Mouse (Mus musculus) MEL (cell line): ENCODE results near the gene Sema3f. TPM values are rescaled to one million over a fixed set of nuclear protein-coding genes. Genes with fewer than 3 reads are reported as not detected.

Experiments
- DNase-seq: peaks from one replicate; pipeline ENCODE4 v3.0.0; 2011; ENCODE audit warnings: low read depth, low spot score
- H3K27ac ChIP-seq: 2 replicates; pipeline ENCODE4 v1.5.1; 2012; ENCODE audit warnings: low read depth, mild to moderate bottlenecking, control low read depth, low read length, moderate library complexity; ENCODE audit not compliant: control insufficient read depth
- H3K27me3 ChIP-seq, 2 experiments: fragments of 150-350 bp in 1 of 2; sonication (generic) in 1 of 2; 2 replicates each; pipeline ENCODE4 v1.6.1; 2012; ENCODE audit warnings: low read length in 2 of 2, mild to moderate bottlenecking in 2 of 2, improper control_type of control experiment in 1 of 2, moderate library complexity in 1 of 2; ENCODE audit not compliant: insufficient read depth in 2 of 2, control insufficient read depth in 1 of 2
- H3K36me3 ChIP-seq, 2 experiments: 2 replicates each; pipeline ENCODE4 v1.6.1; 2012 to 2014; ENCODE audit warnings: low read length in 2 of 2, improper control_type of control experiment in 1 of 2, inconsistent platforms in 1 of 2, mild to moderate bottlenecking in 1 of 2; ENCODE audit not compliant: insufficient read depth in 2 of 2, control insufficient read depth in 1 of 2
- H3K4me1 ChIP-seq, 2 experiments: fragments of 150-350 bp in 1 of 2; sonication (generic) in 1 of 2; 2 replicates each; pipeline ENCODE4 v1.6.1; 2012; ENCODE audit warnings: low read length in 2 of 2, improper control_type of control experiment in 1 of 2, mild to moderate bottlenecking in 1 of 2; ENCODE audit not compliant: insufficient read depth in 2 of 2, control insufficient read depth in 1 of 2
- H3K4me3 ChIP-seq, 2 experiments: fragments of 150-350 bp in 1 of 2; sonication (generic) in 1 of 2; 2 replicates each; pipeline ENCODE4 v1.5.1; 2012; ENCODE audit warnings: low read depth in 2 of 2, low read length in 2 of 2, mild to moderate bottlenecking in 2 of 2, moderate library complexity in 2 of 2, control low read depth in 1 of 2, improper control_type of control experiment in 1 of 2; ENCODE audit not compliant: control insufficient read depth in 1 of 2, insufficient read depth in 1 of 2
- H3K79me2 ChIP-seq: 2 replicates; pipeline ENCODE4 v1.6.1; 2012; ENCODE audit warnings: mild to moderate bottlenecking, low read length, moderate library complexity; ENCODE audit not compliant: control insufficient read depth, poor library complexity, insufficient read depth
- H3K9ac ChIP-seq: 2 replicates; pipeline ENCODE4 v1.6.1; 2012; ENCODE audit warnings: low read depth, mild to moderate bottlenecking, control low read depth, low read length, moderate library complexity; ENCODE audit not compliant: control insufficient read depth, poor library complexity, severe bottlenecking
- H3K9me3 ChIP-seq: fragments of 150-350 bp; sonication (generic); replicated peaks from 2 replicates; pipeline ENCODE4 v1.6.1; 2012; ENCODE audit warnings: mild to moderate bottlenecking, low read length, improper control_type of control experiment, moderate library complexity; ENCODE audit not compliant: insufficient read depth
- BHLHE40 ChIP-seq: IDR thresholded peaks from 2 replicates; pipeline ENCODE4 v1.6.1; 2012; ENCODE audit warnings: low read depth, mild to moderate bottlenecking, inconsistent platforms, low read length, improper control_type of control experiment, borderline replicate concordance
- ELF1 ChIP-seq: IDR thresholded peaks from 2 replicates; pipeline ENCODE4 v1.6.1; 2014; ENCODE audit warnings: low read depth, mild to moderate bottlenecking, inconsistent platforms, low read length, improper control_type of control experiment, moderate library complexity
- EP300 ChIP-seq, 2 experiments: IDR thresholded peaks; 2 replicates each; pipeline ENCODE4 v1.6.1; 2011; ENCODE audit warnings: improper control_type of control experiment in 2 of 2, low read length in 2 of 2, low read depth in 1 of 2, mild to moderate bottlenecking in 1 of 2
- ETS1 ChIP-seq: IDR thresholded peaks from 2 replicates; pipeline ENCODE4 v1.6.1; 2012; ENCODE audit warnings: low read depth, mild to moderate bottlenecking, inconsistent platforms, low read length, improper control_type of control experiment, moderate library complexity
- GABPA ChIP-seq: IDR thresholded peaks from 2 replicates; pipeline ENCODE4 v1.6.1; 2012; ENCODE audit warnings: low read depth, mild to moderate bottlenecking, inconsistent platforms, low read length, improper control_type of control experiment, moderate library complexity
- GATA1 ChIP-seq: IDR thresholded peaks from 2 replicates; pipeline ENCODE4 v1.6.1; 2011; ENCODE audit warnings: low read depth, low read length, improper control_type of control experiment
- MXI1 ChIP-seq: IDR thresholded peaks from 2 replicates; pipeline ENCODE4 v1.6.1; 2011; ENCODE audit warnings: mild to moderate bottlenecking, low read depth, low read length, improper control_type of control experiment
- NELFE ChIP-seq: IDR thresholded peaks from 2 replicates; pipeline ENCODE4 v1.6.1; 2011; ENCODE audit warnings: low read depth, low read length, improper control_type of control experiment
- NRF1 ChIP-seq: IDR thresholded peaks from 2 replicates; pipeline ENCODE4 v1.6.1; 2014; ENCODE audit warnings: low read depth, mild to moderate bottlenecking, inconsistent platforms, low read length, improper control_type of control experiment, moderate library complexity; ENCODE audit not compliant: poor library complexity, insufficient read depth, severe bottlenecking
- SMC3 ChIP-seq: IDR thresholded peaks from 2 replicates; pipeline ENCODE4 v1.6.1; 2011; ENCODE audit warnings: low read depth, low read length, improper control_type of control experiment
- TCF12 ChIP-seq: IDR thresholded peaks from 2 replicates; pipeline ENCODE4 v1.6.1; 2014; ENCODE audit warnings: low read depth, mild to moderate bottlenecking, inconsistent platforms, low read length, improper control_type of control experiment, moderate library complexity
- ZC3H11A ChIP-seq: IDR thresholded peaks from 2 replicates; pipeline ENCODE4 v1.6.1; 2012; ENCODE audit warnings: low read depth, mild to moderate bottlenecking, inconsistent platforms, low read length, improper control_type of control experiment
- ZKSCAN1 ChIP-seq: IDR thresholded peaks from 2 replicates; pipeline ENCODE4 v1.6.1; 2012; ENCODE audit warnings: low read depth, mild to moderate bottlenecking, inconsistent platforms, low read length, improper control_type of control experiment, moderate library complexity
- polyA plus RNA-seq, 2 experiments: library from polyadenylated mRNA; stranded (reverse) in 1 of 2; unstranded in 1 of 2; fragments of >175 nt in 1 of 2; fragments of >200 nt in 1 of 2; gene quantifications; 2 replicates each; pipeline versions ENCODE4 v1.2.1 to v1.2.4; 2012; ENCODE audit warnings: low replicate concordance in 2 of 2, low read depth in 1 of 2; ENCODE audit not compliant: insufficient read length in 2 of 2, insufficient read depth in 1 of 2, missing spikeins in 1 of 2
- total RNA-seq: library from RNA; depleted of rRNA; stranded (reverse); fragments of 300-350 nt; gene quantifications from 2 replicates; pipeline ENCODE4 v1.2.3, GENCODE M21; 2012

Gene Sema3f
- total and polyA plus RNA-seq, 3 experiments, result not detected

DNA sequence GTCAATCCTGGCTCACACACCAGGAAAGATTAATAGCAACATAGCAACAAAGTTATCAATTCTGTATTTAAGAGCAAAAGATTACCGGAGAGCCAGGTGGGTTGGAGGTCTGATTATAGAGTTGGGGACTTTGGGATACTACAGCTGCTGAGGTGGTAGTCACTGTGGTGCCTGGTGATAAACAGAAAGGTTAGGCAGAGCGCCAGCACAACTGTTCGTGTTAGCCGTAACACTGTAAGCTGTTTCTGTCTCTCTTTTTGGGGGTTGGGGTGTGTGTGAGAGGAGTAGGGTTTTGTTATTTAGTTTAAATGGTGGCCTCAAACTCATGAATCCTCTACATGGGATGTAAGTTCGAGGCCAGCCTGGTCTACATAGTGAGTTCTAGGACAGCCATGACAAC lies 40.1 kb upstream of the Sema3f start:
- Histone ChIP-seq H3K36me3 (peaks cover 34 to 78% of the 10 kb centered on the region in 2 experiments), H3K27me3 (no peaks in the 10 kb centered on the region), H3K4me1 (peaks cover 6 to 19% of the 10 kb centered on the region in 2 experiments; a peak in 3 of 4 replicates), H3K9ac (no peak overlapping the region), H3K4me3 (no peak overlapping the region), H3K79me2 (peaks cover 3% of the 10 kb centered on the region), H3K9me3 (no peaks in the 10 kb centered on the region), H3K27ac (no peak overlapping the region)
- TF ChIP-seq EP300 (IDR thresholded peaks at IDR 0.05; ENCODE audit: low read depth in 1 of 2, low read length in 2 of 2) (peak; percentile 17 to 19; a peak in 1 of 4 replicates), ETS1 (peak; percentile 40), TCF12 (peak; percentile 36; the same call in 1 of the 2 replicates), NELFE (no peak), ZKSCAN1 (no peak), BHLHE40 (no peak)
- DNase-seq, result peak; percentile 49

DNA sequence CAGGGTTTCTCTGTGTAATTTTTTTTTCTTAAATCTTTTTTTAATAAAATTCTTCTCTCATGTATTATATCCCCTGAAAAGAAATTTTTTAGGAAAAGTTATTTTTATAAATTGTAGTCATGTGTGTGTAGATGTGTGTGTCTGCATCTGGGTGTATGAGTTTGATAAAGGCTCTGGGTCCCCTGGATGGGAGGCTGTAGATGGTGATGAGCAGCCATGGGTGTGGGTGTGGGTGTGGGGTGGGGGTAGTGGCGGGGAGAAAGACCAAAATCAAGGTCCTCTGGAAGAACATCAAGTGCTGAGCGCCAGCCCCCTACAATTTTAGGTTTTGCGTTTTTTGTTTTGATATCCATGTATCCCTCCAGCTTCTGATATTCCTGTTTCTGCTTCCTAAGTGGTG lies 37.8 kb upstream of the Sema3f start:
- no peak overlapping the region for H3K27ac ChIP-seq
- H3K4me3 ChIP-seq, result no peak overlapping the region
- TF ChIP-seq TCF12, result 0 out of 2 replicates have a peak, but pooled peaks have one; percentile 13
- TF ChIP-seq EP300 (IDR thresholded peaks at IDR 0.05; ENCODE audit: low read depth in 1 of 2, low read length in 2 of 2), result no peak
- TF ChIP-seq MXI1, result no peak
- TF ChIP-seq GABPA, result no peak
- no peak for TF ChIP-seq SMC3
- no peak for TF ChIP-seq ZC3H11A

DNA sequence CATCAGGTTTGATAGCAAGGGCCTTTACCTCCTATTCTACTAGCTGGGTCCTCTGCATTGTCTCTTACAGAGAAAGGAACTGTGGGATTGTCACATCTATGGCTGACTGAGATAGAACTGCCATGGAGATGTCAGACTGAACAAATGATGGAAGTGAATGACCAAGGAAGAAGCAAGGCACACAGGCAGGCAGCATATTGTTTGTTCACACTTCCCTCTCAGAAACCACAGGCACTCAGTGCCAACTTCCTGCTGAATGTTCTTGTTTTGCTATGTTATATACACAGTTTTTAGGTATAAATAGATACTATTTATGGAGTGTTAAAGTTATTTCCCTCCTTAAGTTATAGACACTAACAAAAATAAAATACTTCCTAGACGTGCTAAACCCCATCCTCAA lies 37.0 kb upstream of the Sema3f start:
- no peaks in the 10 kb centered on the region for H3K9me3 ChIP-seq
- peaks cover 30 to 83% of the 10 kb centered on the region in 2 experiments for H3K36me3 ChIP-seq
- H3K4me3 ChIP-seq, result no peak overlapping the region
- no peaks in the 10 kb centered on the region for H3K27me3 ChIP-seq
- no peak for DNase-seq
- peaks cover 3% of the 10 kb centered on the region; the same call in 1 of the 2 replicates for H3K79me2 ChIP-seq
- H3K27ac ChIP-seq, result no peak overlapping the region
- TF ChIP-seq SMC3 (no peak), ELF1 (no peak), NRF1 (no peak), GATA1 (no peak)
- H3K4me1 ChIP-seq, result peaks cover 6 to 19% of the 10 kb centered on the region in 2 experiments; a peak in 3 of 4 replicates
- H3K9ac ChIP-seq, result no peak overlapping the region

More for the DNA sequence above, 37.8 kb upstream of the Sema3f start:
- Histone ChIP-seq H3K79me2 (peaks cover 3% of the 10 kb centered on the region; the same call in 1 of the 2 replicates), H3K36me3 (peaks cover 34 to 84% of the 10 kb centered on the region in 2 experiments), H3K9me3 (no peaks in the 10 kb centered on the region), H3K4me1 (peaks cover 6 to 19% of the 10 kb centered on the region in 2 experiments; a peak in 3 of 4 replicates), H3K9ac (no peak overlapping the region), H3K27me3 (no peaks in the 10 kb centered on the region)
- no peak for DNase-seq
